Mouse (Mus musculus): ENCODE measurements around the gene Ush1g.

The Ush1g gene

DNA sequence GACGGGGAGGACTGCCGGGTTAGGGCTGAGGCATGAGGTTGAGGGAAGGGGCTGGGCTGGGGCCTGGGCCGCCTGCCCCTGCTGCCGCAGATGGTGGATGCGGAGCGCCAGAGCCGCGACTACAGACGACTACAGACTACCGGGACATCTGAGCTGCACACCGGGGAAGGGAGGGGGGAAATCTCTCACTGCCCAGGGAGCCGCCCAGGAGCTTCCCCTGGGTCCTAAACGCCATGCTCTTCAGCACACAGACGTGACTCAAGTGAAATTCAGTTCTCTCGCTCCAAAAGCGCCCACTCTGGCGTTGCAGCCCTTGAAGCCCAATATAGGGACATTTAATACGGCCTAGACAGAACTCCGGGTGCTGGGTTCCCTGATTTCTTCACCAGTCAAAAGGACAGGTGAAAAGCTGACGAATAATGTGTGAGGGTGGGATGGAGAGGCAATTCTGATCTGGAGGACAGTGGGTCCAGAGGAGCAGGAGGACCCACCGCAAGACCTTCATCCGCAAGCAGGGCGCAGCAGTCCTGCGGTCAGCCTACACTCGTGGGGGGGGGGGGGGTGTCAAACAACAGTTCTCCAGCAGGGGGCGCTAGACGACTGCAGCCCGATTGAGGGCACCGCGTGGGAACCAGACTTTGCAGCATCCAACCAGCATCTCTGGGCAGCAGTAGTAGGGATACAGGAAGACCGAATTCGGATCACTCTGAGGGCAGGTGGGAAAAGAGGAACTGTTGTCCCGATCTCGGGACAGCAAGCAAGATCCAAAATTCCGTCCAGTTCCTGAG is at the start of gene Ush1g:
Gene Ush1g (minus strand): TSS at position 136 of the 788 bp plus-strand sequence.
- ATAC-seq (ENCODE audit: low TSS enrichment): peak; percentile 69

DNA sequence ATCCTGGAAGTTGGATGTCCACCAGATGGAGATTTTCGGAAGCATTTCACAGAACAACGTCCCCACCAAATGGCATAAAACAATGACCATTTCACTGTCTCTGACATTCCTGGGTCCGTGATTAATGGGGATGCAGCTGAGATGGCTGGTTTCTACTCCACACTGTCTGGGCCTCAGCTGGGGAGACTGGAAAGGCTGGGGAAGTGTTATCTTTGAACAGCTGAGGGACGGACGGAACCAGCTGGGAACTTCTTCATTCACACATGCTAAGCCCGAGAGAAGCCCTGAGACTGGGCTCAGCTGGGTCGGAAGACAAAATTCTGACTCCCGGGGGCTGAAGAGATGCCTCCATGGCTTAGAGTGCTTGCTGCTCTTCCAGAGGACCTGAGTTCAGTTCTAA is 49.5 kb upstream of the Ush1g start:
- no peak for ATAC-seq (ENCODE audit: low TSS enrichment)

DNA sequence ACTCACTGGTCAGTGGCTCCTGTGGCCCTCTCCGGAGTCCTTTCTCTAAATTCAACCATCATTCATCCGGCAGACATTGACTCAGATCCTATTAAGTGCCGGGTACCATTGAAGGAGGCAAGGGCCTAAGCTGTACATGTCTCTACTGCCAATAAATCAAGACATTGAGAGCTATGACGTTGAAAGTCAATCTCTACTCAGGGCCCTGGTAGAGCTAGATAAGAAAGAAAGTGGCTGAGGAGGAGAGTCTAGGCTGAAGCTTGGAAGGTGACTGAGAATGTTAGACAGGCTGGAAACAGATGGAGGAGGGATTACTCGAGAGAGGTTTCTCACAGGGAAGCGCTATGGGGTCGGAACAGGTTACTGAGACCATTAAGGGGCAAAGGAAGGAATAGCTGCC is 48.5 kb upstream of the Ush1g start:
- no peak for ATAC-seq (ENCODE audit: low TSS enrichment)

DNA sequence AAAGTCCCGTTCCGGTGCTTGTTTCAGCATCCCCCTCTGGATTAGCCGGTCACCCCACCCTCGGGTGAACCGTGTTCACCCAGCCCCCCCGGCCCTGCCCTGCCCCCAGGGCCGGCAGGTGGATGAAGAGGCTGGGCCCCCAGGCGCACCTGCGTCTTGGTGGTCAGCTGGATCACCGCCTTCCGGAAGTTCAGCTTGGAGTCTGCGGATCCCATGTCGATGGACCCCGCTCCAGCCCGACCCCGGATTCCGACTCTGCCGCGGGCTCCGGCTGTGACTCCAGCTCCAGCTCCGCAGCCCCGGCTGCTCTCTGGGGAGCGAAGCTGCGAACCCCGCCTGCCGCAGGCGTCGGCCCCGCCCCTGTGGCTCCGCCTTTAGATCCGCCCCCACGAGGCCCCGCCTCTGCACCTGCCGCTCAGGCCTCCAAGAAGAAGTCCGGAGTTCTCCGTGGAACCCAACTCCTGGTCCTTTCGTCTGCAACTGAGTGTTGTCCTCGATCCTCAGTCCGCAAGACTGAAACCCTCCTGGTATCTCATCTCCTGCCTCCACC is 45.6 kb upstream of the Ush1g start, which contains the start of gene Hid1:
Gene Hid1 (minus strand): TSS at position 362 of the 550 bp plus-strand sequence.
- ATAC-seq (ENCODE audit: low TSS enrichment): peak; percentile 86

DNA sequence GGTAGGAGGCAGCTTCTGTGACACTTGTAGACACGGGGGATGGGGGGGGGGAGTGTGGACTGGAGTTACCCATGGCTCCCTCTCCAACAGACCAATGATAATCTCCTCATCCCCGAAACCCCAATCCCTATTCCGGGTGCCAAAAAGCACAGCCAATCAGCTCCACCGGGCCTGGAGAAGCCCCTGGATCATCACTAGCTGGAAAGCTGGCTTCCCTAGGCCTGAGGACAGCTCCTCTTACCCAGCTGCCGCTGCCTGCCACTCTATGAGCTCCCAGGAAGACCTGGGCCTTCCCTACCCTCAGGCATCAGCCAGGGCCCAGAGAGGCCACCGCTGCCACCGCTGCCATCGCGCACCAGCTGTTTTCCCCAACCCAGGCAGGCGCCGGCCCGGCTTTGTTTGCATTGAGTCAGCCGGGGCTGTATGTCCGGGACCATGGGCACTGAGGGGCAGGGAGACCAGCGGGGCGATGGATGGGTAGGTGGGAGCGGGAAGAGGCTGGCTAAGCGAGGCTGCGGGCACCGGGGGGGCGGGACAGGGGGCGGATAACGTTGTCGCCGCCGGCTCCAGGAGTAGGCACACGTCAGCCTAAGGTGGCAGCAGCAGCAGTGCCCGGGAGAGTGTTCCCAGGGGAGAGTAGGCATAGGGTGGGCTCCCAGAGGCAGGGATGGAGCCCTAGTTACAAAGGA is 45.0 kb upstream of the Ush1g start:
- ATAC-seq (ENCODE audit: low TSS enrichment): peak; percentile 68

DNA sequence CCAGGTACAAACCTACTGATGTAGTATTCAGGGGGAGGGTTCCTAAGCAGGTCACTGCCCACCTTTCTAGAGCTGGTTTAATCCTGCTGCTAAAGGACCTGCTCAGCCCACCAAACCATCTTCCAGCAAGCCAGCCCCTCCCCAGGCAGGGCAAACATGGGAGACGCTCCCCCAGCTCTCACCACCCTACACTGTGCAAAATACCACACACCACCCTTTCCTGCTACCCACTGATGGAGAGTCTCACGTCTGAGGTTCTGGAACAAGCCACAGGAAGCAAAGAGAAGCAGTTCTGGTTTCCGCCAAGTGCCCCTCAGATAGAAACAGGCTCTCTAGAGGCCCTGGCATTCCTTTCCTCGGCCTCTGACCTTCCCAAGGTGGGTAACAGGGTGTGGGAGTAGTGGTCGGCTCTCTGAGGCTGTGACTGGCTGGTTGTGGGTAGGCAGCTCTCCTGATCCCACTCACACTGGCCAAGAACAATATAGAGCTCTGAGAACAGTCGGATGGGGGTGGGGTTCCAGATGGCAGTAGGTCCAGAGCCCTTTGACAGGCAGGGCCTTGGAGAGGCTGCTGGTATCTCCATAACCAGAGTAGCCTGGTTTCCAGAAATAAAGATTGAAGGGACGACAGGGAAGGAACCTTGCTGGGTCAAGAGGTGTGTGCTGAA is 44.3 kb upstream of the Ush1g start:
- ATAC-seq (ENCODE audit: low TSS enrichment): no peak

DNA sequence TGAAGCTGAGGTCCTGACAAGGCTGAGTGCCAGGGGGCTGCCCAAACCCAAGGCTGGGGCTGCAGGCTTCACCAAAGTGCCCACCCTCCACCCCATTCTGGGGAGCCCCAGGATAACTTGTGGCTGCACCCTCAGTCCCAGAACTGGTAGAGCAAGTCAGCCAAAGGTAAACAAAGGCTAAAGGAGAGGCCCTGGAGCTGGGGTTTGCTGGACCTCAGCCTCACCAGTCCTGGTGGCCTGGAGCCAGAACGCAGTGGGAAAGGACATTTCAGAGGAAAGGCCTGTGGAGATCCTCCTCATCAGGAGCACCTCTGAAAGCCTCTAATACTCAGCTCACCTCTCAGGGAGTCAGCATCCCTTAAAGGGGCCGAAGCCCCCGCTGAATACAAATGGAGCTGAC is 42.3 kb upstream of the Ush1g start:
- no peak for ATAC-seq (ENCODE audit: low TSS enrichment)

DNA sequence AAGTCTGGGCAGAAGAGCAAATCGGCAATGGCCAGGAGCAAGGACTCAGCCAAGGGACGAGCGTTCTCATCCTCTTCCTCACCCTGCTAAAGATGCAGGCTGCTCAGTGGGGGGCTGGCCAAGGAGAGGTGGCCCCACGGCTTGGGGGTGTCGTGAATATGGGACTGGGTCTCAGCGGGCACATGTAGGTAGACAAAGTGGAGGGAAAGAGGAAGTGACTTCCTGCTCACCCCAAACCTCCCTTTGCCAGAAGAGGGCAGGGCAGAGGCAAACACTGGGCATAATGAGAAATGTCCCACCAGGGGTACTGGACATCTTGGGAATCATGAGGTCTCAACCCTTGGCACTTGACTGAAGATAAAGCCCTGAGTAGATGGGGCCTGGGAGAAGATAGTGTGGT is 37.9 kb upstream of the Ush1g start:
- ATAC-seq (ENCODE audit: low TSS enrichment): no peak

DNA sequence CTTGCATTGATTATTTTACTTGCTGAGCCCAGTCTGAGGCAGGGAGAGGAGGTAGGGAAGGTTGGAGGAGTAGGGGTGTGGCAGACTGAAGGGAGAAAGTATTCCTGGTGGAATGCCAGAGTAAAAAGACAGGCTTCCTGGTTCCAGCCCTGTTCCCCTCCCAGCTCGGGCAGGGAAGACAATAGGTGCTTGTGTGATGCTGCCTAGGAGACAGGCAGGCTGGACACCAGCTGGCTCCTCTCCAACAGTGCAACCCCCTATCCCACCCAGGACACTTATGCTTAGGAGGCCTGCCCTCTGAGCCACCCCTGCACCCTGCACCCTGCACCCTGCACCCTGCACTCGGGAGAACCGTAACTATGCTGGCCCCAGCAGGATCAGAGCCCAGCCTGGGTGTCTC is 37.5 kb upstream of the Ush1g start:
- ATAC-seq (ENCODE audit: low TSS enrichment): peak; percentile 31; the same call in 1 of the 2 replicates

DNA sequence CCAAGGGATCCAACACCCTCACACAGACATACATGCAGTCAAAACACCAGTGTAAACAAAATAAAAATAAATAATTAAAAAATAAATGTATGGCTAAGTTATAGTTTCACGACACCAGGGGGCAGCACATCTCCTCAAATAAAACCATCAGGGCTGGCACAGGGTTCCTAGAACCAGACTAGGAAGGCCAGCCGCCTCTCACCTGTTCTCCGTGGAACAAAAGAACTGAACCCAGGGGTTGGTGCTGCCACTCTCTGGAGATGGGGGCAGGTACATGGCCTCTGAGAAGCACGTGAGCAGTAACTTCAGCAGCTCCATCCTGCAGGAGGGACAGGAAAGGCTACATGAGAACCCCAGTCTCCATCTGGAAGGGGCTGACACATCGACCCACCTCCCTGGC is 36.6 kb upstream of the Ush1g start:
- peak; percentile 25; the same call in 1 of the 2 replicates for ATAC-seq (ENCODE audit: low TSS enrichment)

DNA sequence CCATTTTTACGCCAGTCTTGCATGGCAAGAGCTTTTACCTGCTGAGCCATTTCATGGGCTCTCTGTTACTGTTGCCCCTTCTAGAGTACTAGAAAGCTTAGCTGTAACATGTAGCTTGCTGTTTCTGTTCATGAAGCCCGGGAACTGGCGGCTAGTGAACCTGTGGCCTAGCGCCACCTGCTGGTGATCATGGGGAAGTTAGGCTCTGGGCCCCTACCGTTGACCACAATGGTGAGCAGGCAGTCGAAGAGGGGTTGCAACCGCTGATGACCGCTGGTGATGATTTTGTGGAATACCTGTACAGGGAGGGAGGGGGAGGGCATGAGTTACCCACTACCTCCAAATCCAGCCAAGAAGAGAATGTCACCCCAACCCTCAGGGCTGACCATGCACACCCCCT is 32.3 kb upstream of the Ush1g start:
- peak; percentile 71; the same call in 1 of the 2 replicates for ATAC-seq (ENCODE audit: low TSS enrichment)

DNA sequence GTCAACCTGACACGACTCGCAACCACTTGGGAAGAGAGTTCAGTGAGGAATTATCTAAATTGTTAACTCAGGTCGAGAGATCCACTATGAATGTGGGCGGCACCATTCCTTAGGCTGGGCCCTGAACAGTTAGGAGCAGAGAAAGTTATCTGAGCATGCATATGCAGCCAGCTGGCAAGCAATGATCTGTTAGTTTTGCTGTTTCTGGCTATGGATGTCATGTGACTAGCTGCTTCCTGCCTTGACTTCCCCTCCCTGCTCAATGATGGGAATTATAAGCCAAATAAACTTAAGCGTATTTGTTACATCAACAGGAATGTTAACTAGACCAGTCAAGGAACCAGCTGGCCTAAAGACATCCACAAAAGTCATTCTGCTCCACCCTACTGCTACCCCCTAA is 31.5 kb upstream of the Ush1g start:
- ATAC-seq (ENCODE audit: low TSS enrichment): no peak

DNA sequence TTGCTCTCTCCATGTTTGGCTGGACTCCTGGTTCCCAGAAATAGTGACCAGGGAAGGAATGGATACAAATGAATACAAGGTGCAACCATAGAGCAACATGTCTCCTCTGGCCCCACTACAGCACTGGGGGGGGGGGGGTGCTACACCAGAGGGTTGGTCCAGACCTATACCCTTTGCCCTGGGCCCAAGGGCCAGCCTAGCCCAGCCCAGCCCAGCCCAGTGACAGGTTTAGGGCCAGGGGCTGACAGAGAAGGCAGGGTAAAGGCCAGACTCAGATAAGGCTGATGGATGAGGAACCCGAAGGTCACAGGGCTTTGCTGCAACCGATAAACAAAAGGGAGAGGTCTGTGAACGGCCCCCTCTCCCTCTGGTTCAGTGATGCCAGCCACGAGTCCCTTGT is 28.1 kb upstream of the Ush1g start:
- no peak for ATAC-seq (ENCODE audit: low TSS enrichment)

DNA sequence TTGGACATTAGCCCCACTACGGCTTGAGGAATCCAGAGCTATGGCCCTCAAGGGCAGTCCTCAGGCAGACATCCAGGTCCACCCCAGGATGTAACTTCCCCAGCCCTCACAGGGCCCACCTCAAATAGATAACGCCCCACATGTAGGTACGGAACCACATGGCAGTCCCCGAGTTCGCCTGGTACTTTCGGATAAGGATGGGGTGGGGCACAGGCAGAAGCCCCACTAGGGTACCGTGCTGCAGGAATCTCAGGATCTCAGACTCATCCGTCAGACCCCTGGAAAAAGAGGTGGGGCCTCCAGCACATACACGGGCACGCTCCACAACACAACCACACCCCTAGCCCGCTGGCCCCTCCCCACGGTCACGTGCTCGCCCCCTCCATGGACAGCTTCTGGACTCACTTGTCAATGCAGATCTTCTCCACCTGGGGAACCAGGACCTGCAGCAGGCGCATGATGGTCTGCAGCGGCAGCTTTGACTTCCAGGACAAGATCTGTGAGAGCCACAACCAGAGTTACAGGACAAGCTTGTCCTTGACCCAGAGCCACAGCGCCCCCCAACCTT is 26.9 kb upstream of the Ush1g start:
- no peak for ATAC-seq (ENCODE audit: low TSS enrichment)

DNA sequence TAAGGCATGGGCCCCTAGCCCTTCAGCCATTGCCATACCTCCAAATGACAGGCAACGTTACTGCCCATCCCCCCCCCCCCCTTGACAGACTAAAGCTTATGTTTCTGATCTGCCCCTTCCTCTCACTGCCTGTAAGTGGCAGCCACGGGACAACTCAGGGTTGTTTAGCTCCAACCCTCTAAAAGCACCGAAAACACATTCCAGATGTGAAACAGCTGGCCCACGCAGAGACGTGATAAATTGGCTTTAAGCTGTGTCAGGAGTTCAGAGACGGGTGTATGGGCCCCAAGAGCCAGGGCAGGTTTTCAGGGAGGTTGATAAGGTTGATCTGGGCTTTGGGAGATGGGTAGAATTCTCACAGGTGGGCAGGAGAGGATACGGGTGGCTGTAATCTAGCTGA is 23.7 kb upstream of the Ush1g start:
- no peak for ATAC-seq (ENCODE audit: low TSS enrichment)

DNA sequence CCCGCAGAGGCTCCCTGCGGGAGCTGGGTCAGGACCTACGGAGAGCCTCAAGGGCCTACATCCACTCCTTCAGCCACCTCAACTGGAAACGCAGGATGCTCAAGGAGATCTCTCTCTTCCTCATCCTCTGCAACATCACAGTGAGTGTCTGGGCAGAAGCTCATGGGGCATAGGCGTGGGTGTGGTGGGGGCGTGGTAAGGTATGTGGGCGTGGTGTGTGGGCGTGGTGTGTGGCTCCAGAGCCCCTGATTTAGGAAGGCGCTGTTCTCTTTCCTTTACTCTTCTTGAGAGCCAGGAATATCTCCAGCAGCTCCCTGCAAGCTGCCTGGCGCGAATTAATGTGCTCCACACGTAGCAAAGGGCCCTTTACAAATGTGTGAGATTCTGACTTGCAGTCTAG is 23.1 kb upstream of the Ush1g start:
- peak; percentile 28; the same call in 1 of the 2 replicates for ATAC-seq (ENCODE audit: low TSS enrichment)

DNA sequence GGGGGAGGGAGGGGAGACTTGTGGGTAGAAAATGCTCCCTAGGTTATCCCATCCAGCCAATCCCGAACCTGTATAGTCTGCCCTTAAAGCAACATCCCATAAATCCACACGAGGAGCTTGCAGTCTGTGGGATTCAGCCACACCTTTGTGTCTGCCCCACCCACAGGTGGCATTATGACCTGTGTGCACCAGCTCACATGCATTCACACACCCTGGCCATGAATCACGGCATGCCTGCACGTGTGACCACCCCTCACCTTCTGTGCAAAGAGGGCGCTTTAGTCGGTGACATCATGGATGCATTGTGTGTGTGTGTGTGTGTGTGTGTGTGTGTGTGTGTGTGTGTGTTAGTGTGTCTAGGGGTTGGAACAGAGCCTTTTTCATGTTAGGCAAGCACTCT is 20.0 kb upstream of the Ush1g start:
- ATAC-seq (ENCODE audit: low TSS enrichment): no peak

DNA sequence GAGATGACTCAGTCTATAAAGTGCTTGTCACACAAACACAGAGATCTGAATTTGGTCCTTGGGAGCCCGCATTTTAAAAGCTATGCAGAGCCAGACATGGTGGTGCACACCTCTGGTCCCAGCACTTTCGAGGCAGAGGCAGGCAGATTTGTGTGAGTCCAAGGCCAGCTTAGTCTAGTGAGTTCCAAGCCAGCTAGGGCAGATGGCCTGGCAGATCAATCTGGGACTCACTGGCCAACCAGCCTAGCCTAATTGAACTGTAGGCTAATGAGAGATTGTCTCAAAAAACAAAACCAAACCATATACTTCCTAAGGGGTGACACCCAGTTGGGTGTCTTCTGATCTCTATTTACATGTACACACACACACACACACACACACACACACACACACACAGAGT is 19.4 kb upstream of the Ush1g start:
- no peak for ATAC-seq (ENCODE audit: low TSS enrichment)

DNA sequence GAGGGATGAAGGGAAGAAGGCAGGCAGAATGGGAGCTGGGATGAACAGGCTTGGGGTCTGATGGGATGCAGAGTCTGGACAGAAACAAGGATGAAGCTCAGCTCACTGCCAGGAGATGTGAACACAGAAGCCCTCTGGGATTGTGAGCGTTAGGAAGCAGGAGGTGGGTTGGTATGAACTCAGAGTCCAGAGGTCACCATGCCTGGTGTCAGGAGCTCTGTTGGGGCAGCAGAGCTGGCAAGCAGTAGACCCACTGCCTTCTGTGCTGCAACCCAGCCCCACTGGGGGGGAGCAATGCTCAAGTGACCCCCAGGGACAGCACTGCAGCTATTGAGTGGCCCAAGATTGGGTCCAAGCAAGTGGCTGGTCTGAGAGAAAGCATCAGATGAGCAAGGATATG is 16.0 kb upstream of the Ush1g start:
- no peak for ATAC-seq (ENCODE audit: low TSS enrichment)

DNA sequence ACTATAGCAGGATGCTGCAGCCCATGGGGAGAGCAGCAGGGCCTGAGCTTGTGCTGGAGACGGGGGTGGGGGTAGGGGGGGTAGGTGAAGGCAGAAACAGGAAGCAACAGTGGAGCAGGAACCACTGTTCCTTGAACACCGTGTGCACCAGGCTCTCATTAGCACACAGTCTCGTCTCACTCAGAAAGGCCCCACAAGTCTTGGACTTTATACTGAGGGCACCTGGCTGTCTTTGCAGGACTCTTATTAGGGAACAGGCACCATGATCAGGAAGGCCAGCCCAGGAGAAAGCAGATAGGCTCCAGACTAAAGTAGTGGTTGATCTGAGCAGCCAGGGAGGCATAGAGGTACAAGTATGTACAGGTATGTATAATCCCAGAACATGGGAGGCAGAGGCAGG is 15.5 kb upstream of the Ush1g start:
- no peak for ATAC-seq (ENCODE audit: low TSS enrichment)

DNA sequence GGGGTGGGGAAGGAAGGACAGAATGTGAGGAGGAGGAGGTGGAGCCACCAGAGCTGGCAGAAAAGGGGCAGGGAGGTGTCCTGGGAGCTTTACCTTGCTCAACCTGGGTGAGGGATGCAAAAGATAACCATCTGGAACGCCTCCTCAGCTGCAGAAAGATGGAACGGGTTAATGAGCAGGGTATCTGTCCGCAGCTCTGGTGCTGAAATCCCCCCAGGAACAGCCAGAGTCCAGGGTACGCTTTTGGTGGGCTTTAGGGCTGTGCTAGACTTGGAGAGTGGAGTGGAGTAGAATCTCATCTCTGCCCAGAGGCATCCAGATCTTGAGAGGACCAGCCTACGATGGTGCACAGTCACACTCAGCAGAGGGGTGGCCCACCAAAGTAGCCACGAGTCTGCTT is 14.3 kb upstream of the Ush1g start:
- ATAC-seq (ENCODE audit: low TSS enrichment): no peak

DNA sequence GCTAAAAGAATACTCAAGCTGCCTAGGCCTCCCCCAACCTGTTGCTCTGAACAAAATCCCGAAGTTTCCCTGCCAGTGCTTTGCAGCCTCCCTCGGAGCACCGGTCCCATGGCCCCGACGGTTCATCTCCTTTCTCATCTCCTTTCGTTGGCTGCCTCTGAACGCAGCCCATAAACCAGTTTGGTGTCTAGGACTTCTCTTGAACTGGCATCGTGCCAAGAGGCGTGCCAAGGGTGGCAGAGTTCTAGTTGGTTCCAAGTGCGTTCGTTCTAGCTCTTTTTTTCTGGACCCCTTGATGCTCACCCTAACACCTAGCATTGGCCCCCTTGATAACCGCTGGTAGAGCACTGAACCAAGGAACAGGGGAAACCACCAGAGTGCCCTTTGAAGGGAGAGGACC is 13.4 kb upstream of the Ush1g start:
- ATAC-seq (ENCODE audit: low TSS enrichment): no peak

Measured in frontal cortex, adult (tissue).